Mouse (Mus musculus): ENCODE measurements at regions not wholly inside any gene's neighbourhood (a gene's known extent, or its start where the extent isn't known, plus 50 kb on each side); places are given as distances from the start of the nearest gene placed in this dataset.
"Not testable (repeated sequence)": the region's sequence is repeated elsewhere in the genome, so short reads cannot be mapped to it uniquely, and the experiment has no call there.

- WGBS (ENCODE audit: insufficient replicate concordance) = 19% methylated on average over 1 of the region's 1 CpGs
- Histone ChIP-seq H3K4me3 (replicated peaks) (no peak overlapping the region), H3K27ac (replicated peaks) (no peak overlapping the region), H3K9me3 (replicated peaks) (no peaks in the 10 kb centered on the region), H3K4me2 (no peak overlapping the region), H3K4me1 (replicated peaks) (no peaks in the 10 kb centered on the region), H3K9ac (no peak overlapping the region), H3K27me3 (no peaks in the 10 kb centered on the region), H3K36me3 (replicated peaks) (no peaks in the 10 kb centered on the region)
- no peak for ATAC-seq (ENCODE audit: insufficient read depth)
Measured at GRCm38 (mm10) chr12:92926942-92927341, 1078.0 kb upstream of the Sel1l start.

DNA sequence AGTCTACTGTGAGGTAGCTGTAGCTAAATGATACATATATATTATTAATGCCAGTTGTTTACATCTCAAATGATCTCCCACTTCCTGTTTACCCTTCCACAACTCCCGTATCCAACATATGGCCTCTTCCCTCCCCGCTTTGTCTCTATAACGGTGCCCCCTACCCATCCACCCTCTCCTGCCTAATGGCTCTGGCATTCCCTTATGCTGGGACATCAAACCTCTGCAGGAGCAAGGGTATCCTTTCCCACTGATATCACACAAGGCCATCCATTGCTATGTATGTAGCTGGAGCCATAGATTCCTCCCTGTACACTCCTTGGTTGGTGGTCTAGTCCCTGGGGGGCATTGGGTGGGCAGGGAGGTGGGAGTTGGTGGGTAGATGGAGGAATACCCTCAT, 1071.0 kb upstream of the Sel1l start:
- 55% methylated on average over 3 of the region's 3 CpGs for WGBS (ENCODE audit: insufficient replicate concordance)
- no peak overlapping the region for H3K27ac ChIP-seq (replicated peaks)
- no peak overlapping the region for H3K9ac ChIP-seq
- no peak for ATAC-seq (ENCODE audit: insufficient read depth)
- no peak overlapping the region for H3K4me3 ChIP-seq (replicated peaks)
- H3K36me3 ChIP-seq (replicated peaks) = no peaks in the 10 kb centered on the region
- no peak overlapping the region for H3K4me2 ChIP-seq
- H3K27me3 ChIP-seq = no peaks in the 10 kb centered on the region
- H3K4me1 ChIP-seq (replicated peaks) = no peaks in the 10 kb centered on the region
- H3K9me3 ChIP-seq (replicated peaks) = no peaks in the 10 kb centered on the region

GRCm38 (mm10) chr12:92916267-92916666, 1067.3 kb upstream of the Sel1l start:
- WGBS (ENCODE audit: insufficient replicate concordance) = 39% methylated on average over 3 of the region's 3 CpGs
- no peak overlapping the region for H3K4me3 ChIP-seq (replicated peaks)
- H3K4me1 ChIP-seq (replicated peaks) = no peaks in the 10 kb centered on the region
- no peak for ATAC-seq (ENCODE audit: insufficient read depth)
- H3K27ac ChIP-seq (replicated peaks) = no peak overlapping the region
- no peaks in the 10 kb centered on the region for H3K27me3 ChIP-seq
- no peak overlapping the region for H3K9ac ChIP-seq
- no peaks in the 10 kb centered on the region for H3K9me3 ChIP-seq (replicated peaks)
- no peaks in the 10 kb centered on the region for H3K36me3 ChIP-seq (replicated peaks)
- no peak overlapping the region for H3K4me2 ChIP-seq

DNA sequence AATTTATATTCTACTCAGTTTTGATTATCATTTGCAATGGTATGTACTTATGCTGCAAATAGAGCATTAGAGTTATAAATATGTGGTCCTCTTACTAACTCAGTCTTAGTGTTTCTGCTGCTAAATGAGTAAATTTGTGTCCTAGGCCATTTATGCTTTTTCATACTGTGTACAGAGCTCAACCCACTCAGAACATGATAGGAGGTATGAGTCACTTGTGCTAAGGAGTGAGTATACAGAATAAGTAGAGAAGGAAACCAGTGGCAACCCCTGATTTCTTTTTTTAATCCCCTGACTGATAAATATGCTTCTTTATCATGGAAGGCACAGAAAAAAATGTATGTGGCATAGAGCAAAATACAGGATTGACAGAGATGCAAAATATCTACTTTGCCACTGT, 1066.8 kb upstream of the Sel1l start:
- no peak overlapping the region for H3K4me3 ChIP-seq (replicated peaks)
- no peak overlapping the region for H3K4me2 ChIP-seq
- H3K4me1 ChIP-seq (replicated peaks) = no peaks in the 10 kb centered on the region
- ATAC-seq (ENCODE audit: insufficient read depth) = no peak
- H3K9me3 ChIP-seq (replicated peaks) = no peaks in the 10 kb centered on the region
- H3K36me3 ChIP-seq (replicated peaks) = no peaks in the 10 kb centered on the region
- H3K9ac ChIP-seq = no peak overlapping the region
- H3K27me3 ChIP-seq = no peaks in the 10 kb centered on the region
- H3K27ac ChIP-seq (replicated peaks) = no peak overlapping the region

DNA sequence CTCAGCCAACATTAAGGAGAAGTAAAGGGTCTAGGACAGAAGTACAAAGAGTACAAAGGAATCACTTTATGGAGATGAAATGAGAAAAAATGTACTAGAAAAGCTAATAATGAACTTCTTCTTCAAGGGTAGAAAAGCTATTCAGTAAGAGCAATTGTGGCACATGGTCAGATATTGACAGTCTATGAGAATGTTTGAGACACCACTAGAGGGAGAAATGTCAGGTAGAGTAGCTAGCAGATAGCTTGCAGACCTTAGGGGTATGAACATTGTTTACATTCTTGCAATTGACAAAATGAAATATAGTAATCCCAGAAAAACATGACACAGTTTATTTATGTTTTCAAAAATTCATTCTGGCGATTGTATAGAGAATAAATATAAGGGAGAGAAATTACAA, 1066.2 kb upstream of the Sel1l start:
- no peak overlapping the region for H3K27ac ChIP-seq (replicated peaks)
- no peaks in the 10 kb centered on the region for H3K36me3 ChIP-seq (replicated peaks)
- H3K9ac ChIP-seq = no peak overlapping the region
- whole genome bisulfite sequencing (ENCODE audit: insufficient replicate concordance) = 56% methylated on average over 1 of the region's 1 CpGs
- no peaks in the 10 kb centered on the region for H3K9me3 ChIP-seq (replicated peaks)
- H3K4me3 ChIP-seq (replicated peaks) = no peak overlapping the region
- no peak for ATAC-seq (ENCODE audit: insufficient read depth)
- H3K4me1 ChIP-seq (replicated peaks) = no peaks in the 10 kb centered on the region
- H3K27me3 ChIP-seq = no peaks in the 10 kb centered on the region
- no peak overlapping the region for H3K4me2 ChIP-seq

GRCm38 (mm10) chr12:92904382-92904781, 1055.4 kb upstream of the Sel1l start:
- Histone ChIP-seq H3K27me3 (no peaks in the 10 kb centered on the region), H3K4me3 (replicated peaks) (no peak overlapping the region), H3K4me1 (replicated peaks) (no peaks in the 10 kb centered on the region), H3K27ac (replicated peaks) (no peak overlapping the region), H3K9me3 (replicated peaks) (no peaks in the 10 kb centered on the region), H3K36me3 (replicated peaks) (no peaks in the 10 kb centered on the region), H3K4me2 (no peak overlapping the region), H3K9ac (no peak overlapping the region)
- WGBS (ENCODE audit: insufficient replicate concordance) = 62% methylated on average over 2 of the region's 2 CpGs
- ATAC-seq (ENCODE audit: insufficient read depth) = no peak

DNA sequence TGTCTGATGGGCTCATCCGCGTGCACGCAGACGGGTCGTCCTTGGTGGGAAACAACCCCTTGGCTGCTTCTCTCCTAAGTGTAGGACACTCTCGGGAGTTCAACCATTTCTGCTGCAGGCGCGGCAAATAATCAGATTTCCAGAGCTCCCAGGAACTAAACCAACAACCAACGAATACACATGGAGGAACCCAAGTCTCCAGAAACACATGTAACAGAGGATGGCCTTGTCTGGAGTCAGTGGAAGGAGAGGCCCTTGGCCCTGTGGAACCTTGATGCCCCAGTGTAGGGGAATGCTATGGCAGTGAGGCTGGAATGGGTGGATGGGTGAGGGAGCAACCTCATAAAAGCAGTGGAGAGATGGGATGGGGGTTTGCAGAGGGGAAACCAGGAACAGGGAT, 1043.4 kb upstream of the Sel1l start:
- Histone ChIP-seq H3K9me3 (replicated peaks) (no peaks in the 10 kb centered on the region), H3K4me3 (replicated peaks) (no peak overlapping the region), H3K36me3 (replicated peaks) (no peaks in the 10 kb centered on the region), H3K4me1 (replicated peaks) (no peaks in the 10 kb centered on the region), H3K27me3 (no peaks in the 10 kb centered on the region), H3K9ac (no peak overlapping the region), H3K27ac (replicated peaks) (no peak overlapping the region), H3K4me2 (no peak overlapping the region)
- WGBS (ENCODE audit: insufficient replicate concordance) = 42% methylated on average over 6 of the region's 9 CpGs
- ATAC-seq (ENCODE audit: insufficient read depth) = no peak

- no CpG with 5 or more reads among the region's 8 CpGs for WGBS (ENCODE audit: insufficient replicate concordance)
- H3K4me3 ChIP-seq (replicated peaks); H3K9ac ChIP-seq; H3K27ac ChIP-seq (replicated peaks); H3K9me3 ChIP-seq (replicated peaks); H3K36me3 ChIP-seq (replicated peaks); H3K4me1 ChIP-seq (replicated peaks); ATAC-seq (ENCODE audit: insufficient read depth); H3K4me2 ChIP-seq; H3K27me3 ChIP-seq: not testable (repeated sequence)
Measured at GRCm38 (mm10) chr12:92891663-92892062, 1042.7 kb upstream of the Sel1l start.

- H3K4me3 ChIP-seq (replicated peaks); H3K4me1 ChIP-seq (replicated peaks); H3K4me2 ChIP-seq; H3K27ac ChIP-seq (replicated peaks); H3K9ac ChIP-seq; ATAC-seq (ENCODE audit: insufficient read depth); H3K36me3 ChIP-seq (replicated peaks); H3K27me3 ChIP-seq; H3K9me3 ChIP-seq (replicated peaks): not testable (repeated sequence)
- 88% methylated on average over 6 of the region's 9 CpGs for WGBS (ENCODE audit: insufficient replicate concordance)
Measured at GRCm38 (mm10) chr12:92891126-92891525, 1042.2 kb upstream of the Sel1l start.

- H3K9ac ChIP-seq = no peak overlapping the region
- no peaks in the 10 kb centered on the region for H3K36me3 ChIP-seq (replicated peaks)
- no peak overlapping the region for H3K27ac ChIP-seq (replicated peaks)
- 61% methylated on average over 3 of the region's 3 CpGs for WGBS (ENCODE audit: insufficient replicate concordance)
- ATAC-seq (ENCODE audit: insufficient read depth) = no peak
- no peak overlapping the region for H3K4me3 ChIP-seq (replicated peaks)
- no peak overlapping the region for H3K4me2 ChIP-seq
- H3K9me3 ChIP-seq (replicated peaks) = 0 out of 2 replicates have a peak, but pooled peaks cover 3% of the 10 kb centered on the region
- H3K4me1 ChIP-seq (replicated peaks) = no peaks in the 10 kb centered on the region
- no peaks in the 10 kb centered on the region for H3K27me3 ChIP-seq
Measured at GRCm38 (mm10) chr12:92887747-92888146, 1038.8 kb upstream of the Sel1l start.

DNA sequence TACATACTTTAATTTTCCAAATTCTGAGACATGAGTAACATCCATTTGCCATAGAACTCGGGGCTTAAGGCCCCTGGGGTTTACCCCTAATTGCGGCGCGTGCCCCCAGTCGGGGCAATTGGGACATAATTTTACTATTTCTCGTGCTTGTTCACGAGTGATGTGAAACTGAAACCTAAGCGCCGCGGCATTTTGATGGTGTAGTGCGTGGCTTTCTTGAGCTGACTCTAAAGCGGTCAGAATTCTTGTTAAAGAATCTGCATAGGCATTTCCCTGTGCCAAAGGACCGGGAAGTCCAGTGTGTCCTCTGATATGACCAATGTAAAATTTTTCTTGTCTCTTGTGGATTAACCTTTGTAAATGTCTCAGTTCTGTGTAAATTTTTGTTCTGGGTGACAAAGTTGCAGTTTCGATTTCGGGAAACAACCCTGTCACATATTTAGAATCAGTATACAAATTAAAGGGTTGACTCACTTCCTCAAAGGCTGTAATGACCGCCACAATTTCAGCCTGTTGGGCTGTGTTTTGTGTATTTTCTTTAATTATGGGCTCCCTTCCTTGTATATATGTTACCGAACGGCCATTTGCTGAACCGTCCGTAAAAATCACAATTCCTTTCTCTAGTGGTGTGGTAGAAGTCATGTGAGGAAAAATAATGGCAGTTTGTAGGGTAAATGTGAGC, 1037.6 kb upstream of the Sel1l start:
- H3K9me3 ChIP-seq (replicated peaks); H3K27ac ChIP-seq (replicated peaks); H3K4me1 ChIP-seq (replicated peaks); H3K27me3 ChIP-seq; H3K4me2 ChIP-seq; H3K36me3 ChIP-seq (replicated peaks); ATAC-seq (ENCODE audit: insufficient read depth); H3K4me3 ChIP-seq (replicated peaks); H3K9ac ChIP-seq: not testable (repeated sequence)
- WGBS (ENCODE audit: insufficient replicate concordance) = 83% methylated on average over 20 of the region's 20 CpGs

GRCm38 (mm10) chr12:92884014-92884413, 1035.1 kb upstream of the Sel1l start:
- H3K36me3 ChIP-seq (replicated peaks); H3K4me2 ChIP-seq; H3K9ac ChIP-seq; H3K4me1 ChIP-seq (replicated peaks); H3K4me3 ChIP-seq (replicated peaks); ATAC-seq (ENCODE audit: insufficient read depth); H3K27me3 ChIP-seq; H3K9me3 ChIP-seq (replicated peaks); H3K27ac ChIP-seq (replicated peaks): not testable (repeated sequence)
- WGBS (ENCODE audit: insufficient replicate concordance) = 60% methylated on average over 2 of the region's 2 CpGs

Data from liver, embryonic 15.5 days (tissue).